ENCODE assay signal across 26 mouse cellular contexts in the genomic region with DNA sequence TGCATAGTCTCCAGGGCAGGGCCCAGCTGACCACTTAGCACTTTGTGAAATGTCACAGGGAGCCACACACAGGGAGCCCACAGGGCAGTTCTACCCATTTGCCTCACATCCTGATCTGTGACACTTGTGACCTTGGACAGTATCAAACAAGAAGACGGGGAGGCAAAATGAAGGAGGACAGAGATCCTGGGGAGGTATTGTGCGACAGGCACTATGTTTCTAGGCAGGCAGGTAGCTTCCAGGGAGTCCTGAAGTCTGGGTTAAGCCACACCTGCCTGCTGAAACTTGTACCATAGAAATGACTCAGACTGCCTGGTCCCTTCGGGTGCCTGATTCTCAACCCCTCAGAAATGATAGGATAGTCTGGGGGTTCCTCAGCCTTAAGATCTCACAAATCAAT.
"Had no signal": no experiment of that assay in that cellular context is flagged by ENCODE, and none has a peak within 500 bp of the region (broad histone marks: within the 10 kb centered on the region; RNA-seq: fewer than 3 reads in every experiment).

No protein-coding gene starts in this region.

- ATAC-seq: forebrain, embryonic 13.5 days had no signal

- H3K9ac ChIP-seq: embryonic facial prominence, embryonic 12.5 days; embryonic facial prominence, embryonic 13.5 days; embryonic facial prominence, embryonic 15.5 days; forebrain, embryonic 12.5 days; forebrain, embryonic 13.5 days; forebrain, embryonic 15.5 days had no signal

- H3K36me3 ChIP-seq: embryonic facial prominence, embryonic 10.5 days; embryonic facial prominence, embryonic 12.5 days; embryonic facial prominence, embryonic 13.5 days; embryonic facial prominence, embryonic 15.5 days; forebrain, embryonic 10.5 days; forebrain, embryonic 12.5 days; forebrain, embryonic 15.5 days had no signal

- H3K27me3 ChIP-seq: embryonic facial prominence, embryonic 12.5 days; embryonic facial prominence, embryonic 13.5 days; embryonic facial prominence, embryonic 15.5 days; forebrain, embryonic 12.5 days; forebrain, embryonic 13.5 days; forebrain, embryonic 15.5 days had no signal

- H3K9me3 ChIP-seq: embryonic facial prominence, embryonic 10.5 days; embryonic facial prominence, embryonic 12.5 days; embryonic facial prominence, embryonic 13.5 days; embryonic facial prominence, embryonic 15.5 days; forebrain, embryonic 10.5 days; forebrain, embryonic 12.5 days; forebrain, embryonic 13.5 days; forebrain, embryonic 15.5 days had no signal

- DNase-seq: cerebellum, adult 18-20 months; cerebellum, adult 2 months; cerebellum, adult 8-10 months; cerebellum, adult 9-10 months; cerebellum, adult 9-11 months; cerebellum, postnatal 10 days; cerebellum, postnatal 14 days; cerebellum, postnatal 25 days; cerebellum, postnatal 36 days; embryo, embryonic 11 days; gastrocnemius, adult 2 months; gastrocnemius, postnatal 10 days; gastrocnemius, postnatal 14 days; gastrocnemius, postnatal 25 days; gastrocnemius, postnatal 36 days; heart, adult 18-20 months; heart, adult 2 months had no signal

- H3K4me3 ChIP-seq: embryonic facial prominence, embryonic 10.5 days; embryonic facial prominence, embryonic 12.5 days; embryonic facial prominence, embryonic 13.5 days; embryonic facial prominence, embryonic 15.5 days; erythroblast, embryonic 14.5 days; forebrain, embryonic 10.5 days; forebrain, embryonic 12.5 days; forebrain, embryonic 13.5 days; forebrain, embryonic 15.5 days; gastrocnemius, adult 2 months; heart, adult 2 months had no signal

- H3K27ac ChIP-seq: embryonic facial prominence, embryonic 10.5 days; embryonic facial prominence, embryonic 12.5 days; embryonic facial prominence, embryonic 13.5 days; embryonic facial prominence, embryonic 15.5 days; forebrain, embryonic 13.5 days; forebrain, embryonic 15.5 days; gastrocnemius, adult 2 months; heart, adult 2 months had no signal

- H3K4me2 ChIP-seq: embryonic facial prominence, embryonic 12.5 days; embryonic facial prominence, embryonic 13.5 days; embryonic facial prominence, embryonic 15.5 days; forebrain, embryonic 12.5 days; forebrain, embryonic 13.5 days; forebrain, embryonic 15.5 days had no signal
